Mouse (Mus musculus) liver, embryonic 13.5 days (tissue): ENCODE data around the gene Trim52. TPM values are rescaled to one million over a fixed set of nuclear protein-coding genes. Genes with fewer than 3 reads are reported as not detected.

ENCODE experiments used
- polyA plus RNA-seq: library from polyadenylated mRNA; unstranded; fragments of >200 nt; fragmentation: Nextera tagmentation; extraction: Ambion mirVana; gene quantifications from 2 replicates; pipeline ENCODE4 v1.2.1, GENCODE M21; 2015

Trim52 gene
- polyA plus RNA-seq, 1 experiment from 2014 or later, result not detected

Other genes with a start within 250 kb of the Trim52 start
- 5.0 and 6.5 TPM in 2 replicates for gene Spry2, start 209.4 kb upstream of the Trim52 start, polyA plus RNA-seq